Mouse (Mus musculus) heart, embryonic 16.5 days (tissue): ENCODE results near the gene Rufy3. TPM values are rescaled to one million over a fixed set of nuclear protein-coding genes. Genes with fewer than 3 reads are reported as not detected.

Source experiments
- ATAC-seq: fragments of 200-750 bp; cut with Nextera tagmentation; replicated peaks from 2 replicates; pipeline ENCODE4 v1.8.0; 2017; ENCODE audit warnings: moderate number of reproducible peaks; ENCODE audit not compliant: insufficient read depth, low FRiP score; ENCODE audit errors: extremely low read depth
- H3K27ac ChIP-seq: fragments of 300-500 bp; sonication (generic); 2 replicates; pipeline ENCODE4 v1.5.1; 2014; ENCODE audit warnings: mild to moderate bottlenecking, low read length, control low read depth, moderate library complexity
- H3K27me3 ChIP-seq: fragments of 300-500 bp; sonication (generic); 2 replicates; pipeline ENCODE4 v1.6.1; 2014; ENCODE audit warnings: low read length, mixed read lengths; ENCODE audit not compliant: control insufficient read depth, insufficient read depth
- H3K36me3 ChIP-seq: fragments of 300-500 bp; sonication (generic); 2 replicates; pipeline ENCODE4 v1.6.1; 2014; ENCODE audit not compliant: control insufficient read depth, insufficient read depth
- H3K4me1 ChIP-seq: fragments of 300-500 bp; sonication (generic); 2 replicates; pipeline ENCODE4 v1.6.1; 2014; ENCODE audit warnings: low read length, mixed read lengths; ENCODE audit not compliant: control insufficient read depth, insufficient read depth
- H3K4me2 ChIP-seq: fragments of 300-500 bp; sonication (generic); 2 replicates; pipeline ENCODE4 v1.6.1; 2014; ENCODE audit warnings: low read depth, mild to moderate bottlenecking, control low read depth, low read length
- H3K4me3 ChIP-seq: fragments of 300-500 bp; sonication (generic); 2 replicates; pipeline ENCODE4 v1.5.1; 2014; ENCODE audit warnings: mild to moderate bottlenecking, control low read depth, low read length
- H3K9ac ChIP-seq: fragments of 300-500 bp; sonication (generic); 2 replicates; pipeline ENCODE4 v1.6.1; 2014; ENCODE audit warnings: low read length, control low read depth
- H3K9me3 ChIP-seq: fragments of 300-500 bp; sonication (generic); replicated peaks from 2 replicates; pipeline ENCODE4 v1.6.1; 2016; ENCODE audit warnings: low read length; ENCODE audit not compliant: control insufficient read depth
- whole genome bisulfite sequencing: fragments of 180-500 bp; shearing (Covaris S2); extraction: QIAGEN DNeasy Blood & Tissue Kit; methylation state at CpG from one replicate; pipeline ENCODE4 v1.1.7; 2014; 5-methylcytosine and 5-hydroxymethylcytosine counted together
- polyA plus RNA-seq: library from polyadenylated mRNA; unstranded; fragments of >200 nt; fragmentation: Nextera tagmentation; extraction: Ambion mirVana; gene quantifications from 2 replicates; pipeline ENCODE4 v1.2.1, GENCODE M21; 2015

Rufy3 gene
- polyA plus RNA-seq, 1 experiment from 2014 or later = 9.2 TPM

- Histone ChIP-seq H3K36me3 (no peaks in the 10 kb centered on the region), H3K9me3 (no peaks in the 10 kb centered on the region), H3K4me2 (no peak overlapping the region; the same call in 1 of the 2 replicates), H3K4me1 (peaks cover 7% of the 10 kb centered on the region; the same call in 1 of the 2 replicates), H3K9ac (no peak overlapping the region), H3K4me3 (no peak overlapping the region), H3K27me3 (no peaks in the 10 kb centered on the region), H3K27ac (no peak overlapping the region)
- whole genome bisulfite sequencing = 17% methylated on average over 6 of the region's 6 CpGs
- ATAC-seq = no peak
Measured at GRCm38 (mm10) chr5:88685306-88685705, 120.5 kb downstream of the Rufy3 start.

- H3K27me3 ChIP-seq = no peaks in the 10 kb centered on the region
- no peak overlapping the region for H3K27ac ChIP-seq
- no peaks in the 10 kb centered on the region for H3K36me3 ChIP-seq
- no peak overlapping the region for H3K9ac ChIP-seq
- H3K4me1 ChIP-seq = peaks cover 7% of the 10 kb centered on the region; the same call in 1 of the 2 replicates
- no peak overlapping the region for H3K4me3 ChIP-seq
- no peaks in the 10 kb centered on the region for H3K9me3 ChIP-seq
- no peak overlapping the region; the same call in 1 of the 2 replicates for H3K4me2 ChIP-seq
- WGBS = 38% methylated on average over 6 of the region's 6 CpGs
- ATAC-seq = no peak
Measured at GRCm38 (mm10) chr5:88685745-88686299, 121.0 kb downstream of the Rufy3 start.

- no peak for ATAC-seq
- Histone ChIP-seq H3K27ac (no peak overlapping the region), H3K4me1 (peaks cover 7% of the 10 kb centered on the region; the same call in 1 of the 2 replicates), H3K36me3 (no peaks in the 10 kb centered on the region), H3K4me2 (no peak overlapping the region), H3K9ac (no peak overlapping the region), H3K9me3 (no peaks in the 10 kb centered on the region), H3K27me3 (no peaks in the 10 kb centered on the region), H3K4me3 (no peak overlapping the region)
- WGBS = 77% methylated on average over 8 of the region's 8 CpGs
Measured at GRCm38 (mm10) chr5:88687996-88688406, 123.2 kb downstream of the Rufy3 start.

- ATAC-seq = no peak
- 60% methylated on average over 15 of the region's 15 CpGs for WGBS
Measured at GRCm38 (mm10) chr5:88688583-88689187, 123.8 kb downstream of the Rufy3 start.

GRCm38 (mm10) chr5:88689279-88689938, 124.6 kb downstream of the Rufy3 start:
- H3K27me3 ChIP-seq = no peaks in the 10 kb centered on the region
- WGBS = 69% methylated on average over 3 of the region's 3 CpGs
- no peak for ATAC-seq
- peaks cover 7% of the 10 kb centered on the region; the same call in 1 of the 2 replicates for H3K4me1 ChIP-seq
- no peak overlapping the region for H3K4me2 ChIP-seq
- H3K36me3 ChIP-seq = no peaks in the 10 kb centered on the region
- H3K27ac ChIP-seq = no peak overlapping the region
- H3K9ac ChIP-seq = no peak overlapping the region
- no peak overlapping the region for H3K4me3 ChIP-seq
- no peaks in the 10 kb centered on the region for H3K9me3 ChIP-seq

More at GRCm38 (mm10) chr5:88688583-88689187, 123.8 kb downstream of the Rufy3 start:
- Histone ChIP-seq H3K27me3 (no peaks in the 10 kb centered on the region), H3K36me3 (no peaks in the 10 kb centered on the region), H3K27ac (no peak overlapping the region), H3K4me1 (peaks cover 7% of the 10 kb centered on the region; the same call in 1 of the 2 replicates), H3K9me3 (no peaks in the 10 kb centered on the region), H3K4me3 (no peak overlapping the region), H3K4me2 (no peak overlapping the region), H3K9ac (no peak overlapping the region)

- no peak for ATAC-seq
- Histone ChIP-seq H3K4me3 (no peak overlapping the region), H3K9me3 (no peaks in the 10 kb centered on the region), H3K27ac (no peak overlapping the region), H3K4me2 (no peak overlapping the region), H3K9ac (no peak overlapping the region), H3K27me3 (no peaks in the 10 kb centered on the region), H3K4me1 (no peaks in the 10 kb centered on the region; the same call in 1 of the 2 replicates), H3K36me3 (no peaks in the 10 kb centered on the region)
- 65% methylated on average over 10 of the region's 10 CpGs for WGBS
Measured at GRCm38 (mm10) chr5:88690681-88691505, 126.1 kb downstream of the Rufy3 start.

GRCm38 (mm10) chr5:88691506-88692095, 126.8 kb downstream of the Rufy3 start:
- no peaks in the 10 kb centered on the region for H3K4me1 ChIP-seq
- H3K4me2 ChIP-seq = no peak overlapping the region
- H3K4me3 ChIP-seq = no peak overlapping the region
- H3K9me3 ChIP-seq = no peaks in the 10 kb centered on the region
- no peaks in the 10 kb centered on the region for H3K27me3 ChIP-seq
- no peak overlapping the region for H3K27ac ChIP-seq
- WGBS = 72% methylated on average over 6 of the region's 6 CpGs
- ATAC-seq = no peak
- no peaks in the 10 kb centered on the region for H3K36me3 ChIP-seq
- no peak overlapping the region for H3K9ac ChIP-seq

- H3K36me3 ChIP-seq = no peaks in the 10 kb centered on the region
- H3K4me3 ChIP-seq = no peak overlapping the region
- H3K9me3 ChIP-seq = no peaks in the 10 kb centered on the region
- WGBS = 86% methylated on average over 4 of the region's 4 CpGs
- no peak overlapping the region for H3K4me2 ChIP-seq
- no peak overlapping the region for H3K9ac ChIP-seq
- H3K27ac ChIP-seq = no peak overlapping the region
- no peak for ATAC-seq
- no peaks in the 10 kb centered on the region for H3K27me3 ChIP-seq
- no peaks in the 10 kb centered on the region for H3K4me1 ChIP-seq
Measured at GRCm38 (mm10) chr5:88692586-88692985, 127.7 kb downstream of the Rufy3 start.
